Comparison of ENCODE assay signal across 8 mouse cellular contexts in the genomic region with DNA sequence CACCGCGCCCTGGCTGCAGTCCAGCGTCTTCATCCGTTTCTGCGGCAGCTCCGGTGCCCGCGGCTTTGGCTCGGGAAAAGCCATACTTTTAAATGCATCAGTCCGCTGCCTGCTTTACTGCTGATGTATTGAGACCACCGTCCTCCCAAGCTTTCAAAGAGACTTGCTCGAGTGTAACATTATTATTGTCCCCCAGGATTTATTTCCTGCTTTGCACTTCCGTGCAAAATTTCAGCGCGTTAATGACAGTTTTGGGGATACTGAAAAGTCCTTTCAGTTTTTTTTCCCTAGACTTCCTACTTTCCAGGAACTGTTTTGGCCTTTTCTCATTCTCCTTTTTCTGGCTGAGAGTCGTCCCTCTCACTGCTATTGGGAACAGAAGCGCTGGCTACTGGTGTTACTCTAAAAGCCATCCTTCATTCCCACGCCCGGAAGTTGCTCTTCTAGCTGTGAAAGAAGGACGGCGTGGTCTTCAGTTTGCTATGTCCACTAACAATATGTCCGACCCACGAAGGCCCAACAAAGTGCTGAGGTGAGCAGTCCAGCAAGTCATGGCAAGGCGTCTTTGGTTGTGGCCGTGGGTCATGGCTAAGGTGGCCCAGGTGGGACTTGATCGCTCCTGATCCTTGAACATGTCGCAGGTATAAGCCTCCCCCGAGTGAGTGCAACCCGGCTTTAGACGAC. TPM values are rescaled to one million over a fixed set of nuclear protein-coding genes. Genes with fewer than 3 reads are reported as not detected.
DNase-seq lines count a peak whose midpoint lies in the region; ATAC-seq and TF ChIP-seq lines count a peak whose summit lies in the region.

Wdr83os (plus strand) TSS at position 209 of the 684 bp plus-strand sequence.

- peak within 1 kb of the TSS; percentile 92 for H3K9ac ChIP-seq in embryonic facial prominence, embryonic 13.5 days
- H3K9ac ChIP-seq in heart, embryonic 11.5 days (ENCODE audit: low read depth, low read length): peak within 1 kb of the TSS; percentile 87
- H3K9ac ChIP-seq in kidney, embryonic 14.5 days (ENCODE audit: low read depth, low read length): peak within 1 kb of the TSS; percentile 88
- peak within 1 kb of the TSS; percentile 95 for H3K9ac ChIP-seq in liver, embryonic 13.5 days

- TF ChIP-seq CTCF in thymus, adult 2 months (IDR thresholded peaks at IDR 0.05; ENCODE audit: borderline replicate concordance, control insufficient read depth, extremely low read depth, insufficient read depth, low read length, poor library complexity): no peak

- H3K4me2 ChIP-seq in embryonic facial prominence, embryonic 13.5 days: peak within 1 kb of the TSS; percentile 97
- peak within 1 kb of the TSS; percentile 96 for H3K4me2 ChIP-seq in heart, embryonic 11.5 days
- H3K4me2 ChIP-seq in kidney, embryonic 14.5 days (replicated peaks; ENCODE audit: low read depth, low read length): peak within 1 kb of the TSS; percentile 88
- H3K4me2 ChIP-seq in liver, embryonic 13.5 days: peak within 1 kb of the TSS; percentile 95

- H3K27me3 ChIP-seq in embryonic facial prominence, embryonic 13.5 days: no peaks in the 10 kb centered on the region
- no peaks in the 10 kb centered on the region for H3K27me3 ChIP-seq in heart, embryonic 11.5 days (ENCODE audit: control insufficient read depth, insufficient read depth, low read length)
- H3K27me3 ChIP-seq in kidney, embryonic 14.5 days (ENCODE audit: control insufficient read depth, insufficient read depth, low read length): no peaks in the 10 kb centered on the region
- no peaks in the 10 kb centered on the region for H3K27me3 ChIP-seq in liver, embryonic 13.5 days
- H3K27me3 ChIP-seq in thymus, adult 2 months (ENCODE audit: control insufficient read depth, insufficient read depth, low read length): no peaks in the 10 kb centered on the region

- H3K27ac ChIP-seq in embryonic facial prominence, embryonic 13.5 days: peak within 1 kb of the TSS; percentile 62
- no peak within 1 kb of the TSS for H3K27ac ChIP-seq in heart, embryonic 11.5 days (ENCODE audit: low read depth, low read length)
- H3K27ac ChIP-seq in kidney, embryonic 14.5 days (ENCODE audit: low read depth, low read length): peak within 1 kb of the TSS; percentile 79
- H3K27ac ChIP-seq in liver, embryonic 13.5 days: peak within 1 kb of the TSS; percentile 82
- peak within 1 kb of the TSS; percentile 68 for H3K27ac ChIP-seq in thymus, adult 2 months (ENCODE audit: control insufficient read depth, insufficient read depth, low read length)

- ATAC-seq in CD4-positive, CD25-positive, alpha-beta regulatory T cell, adult 4 months: peak; percentile 18
- peak; percentile 17; the same call in 1 of the 2 replicates for ATAC-seq in embryonic facial prominence, embryonic 13.5 days (ENCODE audit: insufficient number of reproducible peaks, insufficient read depth, low FRiP score, low TSS enrichment, low read depth)
- no peak for ATAC-seq in heart, embryonic 11.5 days (replicated peaks; ENCODE audit: insufficient number of reproducible peaks, low FRiP score, low TSS enrichment)
- ATAC-seq in kidney, embryonic 14.5 days (ENCODE audit: low FRiP score, low TSS enrichment): peak; percentile 0; the same call in 1 of the 2 replicates
- ATAC-seq in liver, embryonic 13.5 days (ENCODE audit: low read depth): no peak

- peaks cover 35% of the 10 kb centered on the region for H3K36me3 ChIP-seq in embryonic facial prominence, embryonic 13.5 days
- peaks cover 10% of the 10 kb centered on the region for H3K36me3 ChIP-seq in heart, embryonic 11.5 days (ENCODE audit: control insufficient read depth, insufficient read depth, low read length)
- peaks cover 28% of the 10 kb centered on the region for H3K36me3 ChIP-seq in kidney, embryonic 14.5 days (ENCODE audit: control insufficient read depth, insufficient read depth, low read length)
- peaks cover 35% of the 10 kb centered on the region for H3K36me3 ChIP-seq in liver, embryonic 13.5 days
- 0 out of 2 replicates have a peak, but pooled peaks cover 4% of the 10 kb centered on the region for H3K36me3 ChIP-seq in thymus, adult 2 months (ENCODE audit: control insufficient read depth, insufficient read depth, low read length)

- WGBS in embryonic facial prominence, embryonic 13.5 days: under 1% methylated on average over 30 of the region's 30 CpGs
- under 1% methylated on average over 30 of the region's 30 CpGs for WGBS in heart, embryonic 11.5 days (ENCODE audit: insufficient replicate concordance)
- under 1% methylated on average over 30 of the region's 30 CpGs for WGBS in kidney, embryonic 14.5 days
- under 1% methylated on average over 30 of the region's 30 CpGs for WGBS in liver, embryonic 13.5 days (ENCODE audit: insufficient replicate concordance)
- WGBS in thymus, adult 2 months: under 1% methylated on average over 30 of the region's 30 CpGs

- no peak for TF ChIP-seq POLR2A in thymus, adult 2 months (IDR thresholded peaks at IDR 0.05; ENCODE audit: control insufficient read depth, extremely low read depth, insufficient read depth, low read length, poor library complexity)

- H3K4me1 ChIP-seq in embryonic facial prominence, embryonic 13.5 days: peaks cover 31% of the 10 kb centered on the region
- peaks cover 21% of the 10 kb centered on the region for H3K4me1 ChIP-seq in heart, embryonic 11.5 days (ENCODE audit: control insufficient read depth, insufficient read depth, low read length)
- peaks cover 11% of the 10 kb centered on the region; the same call in 1 of the 2 replicates for H3K4me1 ChIP-seq in kidney, embryonic 14.5 days (ENCODE audit: control insufficient read depth, insufficient read depth, low read length)
- peaks cover 77% of the 10 kb centered on the region for H3K4me1 ChIP-seq in liver, embryonic 13.5 days (replicated peaks)
- peaks cover 28% of the 10 kb centered on the region for H3K4me1 ChIP-seq in thymus, adult 2 months (replicated peaks; ENCODE audit: control insufficient read depth, insufficient read depth, low read length)

- H3K4me3 ChIP-seq in embryonic facial prominence, embryonic 13.5 days: peak within 1 kb of the TSS; percentile 93
- peak within 1 kb of the TSS; percentile 62 for H3K4me3 ChIP-seq in heart, embryonic 11.5 days (ENCODE audit: low read depth, low read length)
- H3K4me3 ChIP-seq in kidney, embryonic 14.5 days (ENCODE audit: low read length): peak within 1 kb of the TSS; percentile 95
- peak within 1 kb of the TSS; percentile 92 for H3K4me3 ChIP-seq in liver, embryonic 13.5 days (replicated peaks)
- peak within 1 kb of the TSS; percentile 98 for H3K4me3 ChIP-seq in thymus, adult 2 months (ENCODE audit: control insufficient read depth, insufficient read depth, low read length)

- no peaks in the 10 kb centered on the region for H3K9me3 ChIP-seq in embryonic facial prominence, embryonic 13.5 days
- H3K9me3 ChIP-seq in heart, embryonic 11.5 days (replicated peaks; ENCODE audit: control insufficient read depth, low read length): no peaks in the 10 kb centered on the region
- no peaks in the 10 kb centered on the region for H3K9me3 ChIP-seq in kidney, embryonic 14.5 days (ENCODE audit: control insufficient read depth, low read length)
- H3K9me3 ChIP-seq in liver, embryonic 13.5 days (replicated peaks): no peaks in the 10 kb centered on the region

- DNase-seq in adrenal gland, adult 2 months: peak; percentile 69
- peak; percentile 54 for DNase-seq in liver, embryonic 13.5 days
- DNase-seq in natural killer cell, adult 2 months (ENCODE audit: low spot score in 2 of 2): peak; percentile 63 to 73
- DNase-seq in thymus, adult 2 months: peak; percentile 40

RNA-seq across cellular contexts. Expression of gene Wdr83os, which starts in this region (rescaled TPM):
- polyA plus RNA-seq in CD4-positive, CD25-positive, alpha-beta regulatory T cell, adult 4 months (2017; shearing (Covaris generic)): 100 to 1,000 TPM; 130 to 136 TPM
- total RNA-seq in adrenal gland, adult 2 months (2021): 10 to 100 TPM; 77.5 to 90.1 TPM
- 104 and 142 TPM in 2 replicates for polyA plus RNA-seq in adrenal gland, adult 2 months (2012; rRNA removed)
- 129 and 130 TPM in 2 replicates for polyA plus RNA-seq in embryonic facial prominence, embryonic 13.5 days (2015; fragmentation: Nextera tagmentation; extraction: Ambion mirVana)
- 120 and 124 TPM in 2 replicates for polyA plus RNA-seq in heart, embryonic 11.5 days (2014; fragmentation: Nextera tagmentation; extraction: Ambion mirVana)
- polyA plus RNA-seq in kidney, embryonic 14.5 days (2014; fragmentation: Nextera tagmentation; extraction: Ambion mirVana): 161 and 174 TPM in 2 replicates
- 69.1 and 70.5 TPM in 2 replicates for polyA plus RNA-seq in liver, embryonic 13.5 days (2015; fragmentation: Nextera tagmentation; extraction: Ambion mirVana)
- 123 and 141 TPM in 2 replicates for polyA plus RNA-seq in thymus, adult 2 months (2012; rRNA removed)

Comparison
In these comparisons a context has a peak if more than half of its experiments do, and no peak if none do; other contexts are left out.
1. ATAC-seq: peak in CD4-positive, CD25-positive, alpha-beta regulatory T cell, adult 4 months (single experiment), embryonic facial prominence, embryonic 13.5 days (single experiment) and kidney, embryonic 14.5 days (single experiment); none in heart, embryonic 11.5 days (single experiment) and liver, embryonic 13.5 days (single experiment).
2. Peak in every context shown above with its lines, with median percentiles within 50 percentile points of each other: DNase-seq, H3K4me2 ChIP-seq, H3K4me3 ChIP-seq and H3K9ac ChIP-seq.